Mouse (Mus musculus) heart, adult 9 months (tissue): ENCODE results near the gene Actl6a.
"Not testable (repeated sequence)": the region's sequence is repeated elsewhere in the genome, so short reads cannot be mapped to it uniquely, and the experiment has no call there.

Experiments
- DNase-seq, 2 experiments: peaks; one replicate each; pipeline ENCODE4 v3.0.0; 2022; ENCODE audit warnings: low spot score in 2 of 2

Gene Actl6a

DNA sequence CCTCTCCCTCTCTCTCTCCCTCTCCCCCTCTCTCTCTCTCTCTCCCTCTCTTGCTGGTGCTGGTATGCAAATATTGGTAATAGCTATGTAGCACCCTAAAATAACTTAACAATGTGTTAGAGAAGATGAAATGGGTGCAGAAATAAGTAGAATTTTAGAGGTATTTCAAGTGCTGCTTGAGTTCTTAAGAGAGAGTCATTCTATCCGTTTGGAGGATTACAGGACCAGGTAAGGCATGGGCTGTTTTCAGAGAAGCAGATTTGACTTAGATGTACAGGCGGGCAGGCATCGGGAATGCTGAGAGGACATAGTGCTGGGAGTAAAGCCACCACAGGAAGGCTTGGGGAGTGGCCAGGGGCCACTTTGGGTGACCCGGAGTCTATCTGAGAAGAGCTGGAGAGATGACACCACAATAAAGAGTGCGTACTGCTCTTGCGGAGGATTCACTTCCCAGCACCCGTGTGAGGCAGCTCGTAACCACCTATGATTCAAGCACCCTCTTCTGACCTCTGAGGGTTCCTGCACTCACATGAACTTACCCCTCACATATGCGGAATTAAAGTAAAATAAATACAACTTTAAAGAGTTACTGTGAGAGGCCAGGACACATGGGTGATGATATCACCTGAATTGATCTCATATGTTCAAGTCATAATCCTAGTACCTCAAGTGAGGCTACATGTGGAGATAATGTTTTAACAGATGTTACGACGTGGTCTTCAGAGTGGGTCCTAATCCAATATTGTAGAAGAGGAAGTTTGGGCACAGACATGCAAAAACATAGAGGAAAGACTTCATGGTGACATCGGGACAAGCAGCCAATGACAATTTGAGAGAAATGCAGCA lies 11.1 kb upstream of the Actl6a start:
- no peak for DNase-seq

DNA sequence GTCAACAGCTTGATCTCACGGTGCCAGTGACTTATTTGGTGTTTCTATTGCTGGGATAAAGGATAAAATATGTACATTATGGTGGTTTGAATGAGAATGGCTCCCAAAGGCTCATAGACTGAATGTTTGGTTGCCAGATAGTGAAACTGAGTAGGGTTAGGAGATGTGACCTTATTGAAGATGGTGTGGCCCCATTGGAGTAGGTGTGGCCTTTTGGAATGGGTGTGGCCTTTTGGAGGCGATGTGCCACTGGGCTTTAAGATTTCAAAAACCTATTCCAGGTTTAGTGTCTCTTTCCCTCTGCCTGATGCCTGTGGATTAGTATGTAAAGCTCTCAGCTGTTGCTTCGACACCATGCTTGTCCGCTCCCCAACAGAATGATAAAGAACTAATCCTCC lies 10.5 kb upstream of the Actl6a start:
- no peak for DNase-seq

DNA sequence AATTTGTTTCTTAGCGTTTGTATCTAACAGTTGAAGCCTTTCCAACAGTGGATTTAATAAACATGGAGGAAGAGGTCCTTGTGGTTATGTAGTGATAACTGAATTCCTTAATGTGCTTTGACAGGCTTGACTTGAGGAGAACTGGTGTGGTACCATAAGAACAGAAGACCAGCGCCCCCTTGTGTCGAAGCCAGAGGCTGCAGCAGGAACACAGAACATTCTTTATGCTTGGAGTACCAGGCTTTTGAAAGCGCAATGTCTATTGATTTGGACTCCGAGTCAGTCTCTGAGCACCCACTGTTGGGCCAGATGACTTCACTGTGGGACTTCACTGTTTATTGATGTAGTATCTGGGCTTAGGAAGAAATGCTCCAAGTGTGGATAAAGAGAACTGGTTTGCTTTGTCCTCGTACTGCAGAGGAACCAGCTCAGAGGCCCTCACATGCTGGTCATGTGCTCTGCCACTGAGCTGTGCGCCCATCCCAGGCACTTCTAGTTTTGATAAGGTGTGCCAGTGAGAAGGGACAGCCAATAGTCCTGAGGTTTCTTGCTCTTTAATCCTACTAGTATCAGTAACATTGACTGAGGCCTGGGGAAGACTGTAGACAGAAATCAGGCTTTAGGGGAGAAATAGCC lies 7.8 kb upstream of the Actl6a start:
- DNase-seq: peak; percentile 60 to 87

DNA sequence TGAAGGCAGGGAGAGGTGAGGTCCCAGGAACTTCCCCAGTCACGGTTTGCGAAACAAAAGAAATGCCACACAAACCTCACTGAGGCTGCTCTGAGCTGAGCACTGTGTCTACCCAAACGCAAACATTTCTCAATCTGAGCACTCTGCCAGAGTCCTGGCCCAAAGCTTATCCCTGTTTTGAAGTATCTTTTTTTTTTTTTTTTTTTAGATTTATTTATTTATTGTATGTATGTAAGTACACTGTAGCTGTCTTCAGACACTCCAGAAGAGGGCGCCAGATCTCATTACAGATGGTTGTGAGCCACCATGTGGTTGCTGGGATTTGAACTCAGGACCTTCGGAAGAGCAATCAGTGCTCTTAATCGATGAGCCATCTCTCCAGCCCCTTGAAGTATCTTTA lies 2.1 kb upstream of the Actl6a start:
- DNase-seq: not testable (repeated sequence)

DNA sequence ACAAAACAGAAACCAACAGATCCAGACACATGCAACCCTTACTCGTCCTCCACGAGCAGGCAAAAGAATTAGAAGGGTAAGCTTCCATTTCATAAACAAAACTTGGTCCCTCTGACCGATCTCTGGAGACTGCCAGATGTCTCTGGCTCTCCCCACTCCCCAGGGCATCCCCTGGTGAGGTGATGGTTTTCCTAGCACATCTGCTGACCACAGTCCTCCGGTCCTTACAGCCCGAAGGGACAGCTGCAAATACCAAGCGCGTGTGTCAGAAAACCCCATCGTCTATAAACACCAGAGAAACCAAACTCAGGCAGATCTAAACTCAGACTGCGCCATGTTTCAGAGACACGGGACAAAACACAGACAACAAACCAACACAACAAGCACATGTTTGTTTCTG lies 1.5 kb upstream of the Actl6a start:
- DNase-seq: not testable (repeated sequence)

DNA sequence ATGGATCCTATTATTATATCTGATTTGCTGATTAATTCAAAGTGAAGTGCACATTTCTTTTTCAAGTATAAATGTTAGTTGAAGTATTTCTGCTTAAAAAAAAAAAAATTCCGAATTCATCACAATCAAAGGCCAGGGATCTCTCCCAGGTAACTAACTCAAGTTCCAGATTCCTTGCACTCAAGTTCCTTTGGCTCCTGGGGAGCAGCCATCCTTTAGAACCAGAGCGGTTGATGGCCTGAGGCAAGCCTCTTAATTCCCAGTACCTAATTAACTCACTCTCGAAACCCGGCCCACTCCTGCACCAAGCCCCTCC lies 1.9 kb downstream of the Actl6a start:
- no peak for DNase-seq

DNA sequence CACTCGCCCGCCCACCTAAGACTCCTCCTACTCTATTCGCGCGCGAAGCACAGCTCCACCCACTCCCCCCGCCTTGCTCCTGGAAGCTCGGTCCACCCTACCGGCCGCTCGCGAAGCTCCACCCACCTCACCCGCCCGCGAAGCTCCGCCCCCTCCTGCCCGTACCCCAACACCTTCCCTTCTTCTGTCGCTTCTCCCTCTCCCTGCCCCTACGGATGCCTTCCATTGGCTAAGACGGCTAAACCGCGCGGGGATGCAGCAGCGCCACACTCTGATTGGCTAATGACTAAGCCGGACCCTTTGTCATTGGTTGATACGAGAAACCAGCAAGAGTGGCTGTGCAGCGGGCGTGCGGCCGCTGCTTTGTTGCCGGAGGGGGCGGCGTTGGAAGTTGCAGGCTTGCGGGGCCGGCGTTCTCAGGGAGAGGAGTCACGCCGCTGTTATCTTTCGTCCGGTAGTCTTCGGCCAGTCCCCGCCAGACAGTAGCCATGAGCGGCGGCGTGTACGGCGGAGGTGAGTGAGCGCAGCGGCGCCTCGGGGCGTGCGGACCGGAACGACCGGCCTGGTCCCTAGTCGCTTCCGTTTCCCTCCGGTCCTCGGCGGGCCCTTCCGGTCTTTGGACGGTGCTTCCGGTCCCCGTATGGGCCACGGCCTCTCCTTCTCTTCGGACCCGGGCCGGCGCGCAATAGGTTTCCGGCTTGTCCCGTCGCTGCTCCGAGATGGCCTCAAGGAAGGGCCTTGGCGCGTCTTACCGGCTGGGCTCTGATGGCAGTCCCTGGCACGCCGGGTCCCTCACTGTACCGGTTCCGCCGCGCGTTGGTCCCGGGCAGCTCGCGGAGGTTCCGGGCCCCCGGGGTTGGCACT lies 2.5 kb downstream of the Actl6a start:
- peak; percentile 97 to 98 for DNase-seq

DNA sequence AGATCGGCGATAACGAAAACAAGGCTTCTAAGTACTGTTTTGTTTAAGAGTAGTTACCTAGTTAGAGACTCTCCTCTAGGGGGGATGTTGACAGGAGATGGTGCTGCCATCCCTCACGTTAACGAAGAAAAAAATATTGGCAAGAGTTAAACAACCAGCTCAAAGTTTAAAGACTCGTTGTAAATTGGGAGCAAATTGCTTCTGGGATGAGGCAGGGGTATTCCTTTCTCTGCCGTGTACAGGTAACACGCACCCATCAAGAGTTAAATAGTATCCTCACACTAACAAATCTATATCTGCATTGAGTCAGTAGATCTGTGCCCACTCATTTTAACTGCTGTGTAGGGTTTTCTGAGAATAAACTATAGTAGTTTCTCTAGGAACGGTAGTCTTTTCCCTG lies 3.3 kb downstream of the Actl6a start:
- no peak for DNase-seq

DNA sequence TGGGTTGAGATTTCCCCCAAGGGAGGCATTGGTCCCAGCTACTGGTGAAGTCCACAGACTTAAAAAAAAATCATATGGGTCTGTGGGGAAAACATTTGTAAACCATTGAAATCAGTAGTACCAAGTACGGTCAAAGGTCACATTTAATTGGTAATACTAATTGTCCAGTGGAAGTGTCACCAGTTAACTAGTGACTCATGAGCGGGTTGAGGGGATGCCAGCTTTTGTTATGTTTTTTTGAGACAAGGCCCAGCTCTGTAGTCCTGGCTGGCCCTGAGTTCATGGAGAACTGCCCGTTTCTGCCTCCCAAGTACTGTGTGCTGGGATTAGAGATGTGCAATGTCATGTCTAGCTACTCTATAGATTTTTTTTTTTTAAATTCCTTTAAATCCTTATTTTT lies 7.6 kb downstream of the Actl6a start:
- no peak for DNase-seq

DNA sequence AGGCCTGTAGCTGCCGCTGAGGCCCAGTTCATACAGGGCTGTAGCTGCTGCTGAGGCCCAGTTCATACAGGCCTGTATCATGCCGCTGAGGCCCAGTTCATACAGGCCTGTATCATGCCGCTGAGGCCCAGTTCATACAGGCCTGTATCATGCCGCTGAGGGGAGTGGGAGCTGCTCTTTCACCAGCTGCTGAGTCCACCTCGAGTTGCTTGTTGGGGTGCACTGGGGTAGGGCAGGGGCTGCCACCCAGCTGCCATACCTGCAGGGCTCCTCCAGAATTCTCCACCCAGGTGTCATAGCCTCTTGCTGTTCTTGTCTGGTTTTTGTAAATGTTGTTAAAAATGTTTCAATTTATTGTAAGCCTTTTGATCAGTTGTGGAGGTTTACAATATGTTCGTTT lies 11.3 kb downstream of the Actl6a start:
- not testable (repeated sequence) for DNase-seq

DNA sequence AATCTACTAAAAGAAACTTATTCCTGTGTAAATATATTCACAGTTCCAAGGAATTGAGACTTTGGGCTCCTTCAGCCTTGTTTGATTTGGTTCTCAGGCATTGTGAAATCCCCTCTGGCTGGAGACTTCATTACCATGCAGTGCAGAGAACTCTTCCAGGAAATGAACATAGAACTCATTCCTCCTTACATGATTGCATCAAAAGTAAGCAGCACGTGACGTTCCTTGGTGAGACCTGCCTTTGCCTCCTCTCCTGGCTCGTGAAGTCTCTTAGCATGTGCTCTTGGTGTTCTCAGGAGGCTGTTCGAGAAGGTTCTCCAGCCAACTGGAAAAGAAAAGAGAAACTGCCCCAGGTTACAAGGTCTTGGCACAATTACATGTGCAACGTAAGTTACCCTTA lies 12.2 kb downstream of the Actl6a start:
- DNase-seq: no peak

DNA sequence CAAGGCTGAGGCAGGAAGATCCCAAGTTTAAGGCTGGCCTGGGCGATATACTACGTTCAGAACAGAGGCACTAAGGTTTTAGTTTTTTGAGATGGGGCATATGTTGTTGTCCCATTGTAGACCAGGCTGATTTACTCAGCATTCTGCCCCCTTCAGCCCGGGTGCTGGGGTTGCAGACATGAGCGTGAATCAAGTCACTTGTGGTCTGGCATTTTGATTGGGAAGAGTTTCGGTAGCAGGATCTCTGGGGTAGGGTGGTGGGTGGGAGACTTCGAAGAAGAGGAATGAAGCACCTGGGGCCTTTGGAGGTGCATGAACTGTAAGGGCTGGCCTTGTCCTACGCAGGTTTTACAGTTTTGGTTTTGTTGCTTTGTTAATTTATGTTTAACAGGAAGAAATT lies 18.1 kb downstream of the Actl6a start:
- no peak for DNase-seq

DNA sequence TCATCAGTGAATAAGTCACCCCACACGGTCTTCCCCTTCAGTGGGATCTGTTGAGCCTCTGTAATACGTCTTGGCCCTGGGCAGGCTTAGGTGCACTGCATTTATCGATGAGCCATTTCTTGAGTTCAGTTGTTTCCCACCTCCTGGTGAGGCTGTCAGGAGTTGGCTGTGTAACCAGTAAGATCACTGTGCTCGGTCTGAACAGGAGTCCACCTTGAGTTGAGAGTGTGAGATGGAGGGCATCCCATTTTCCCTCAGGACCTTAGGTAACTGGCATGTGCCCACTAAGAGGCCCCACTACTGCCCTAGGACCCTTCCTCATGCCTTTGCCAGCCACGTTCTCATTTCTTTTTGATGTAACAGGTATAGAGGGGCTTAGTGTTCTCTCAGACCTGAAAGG lies 19.9 kb downstream of the Actl6a start:
- DNase-seq: no peak

DNA sequence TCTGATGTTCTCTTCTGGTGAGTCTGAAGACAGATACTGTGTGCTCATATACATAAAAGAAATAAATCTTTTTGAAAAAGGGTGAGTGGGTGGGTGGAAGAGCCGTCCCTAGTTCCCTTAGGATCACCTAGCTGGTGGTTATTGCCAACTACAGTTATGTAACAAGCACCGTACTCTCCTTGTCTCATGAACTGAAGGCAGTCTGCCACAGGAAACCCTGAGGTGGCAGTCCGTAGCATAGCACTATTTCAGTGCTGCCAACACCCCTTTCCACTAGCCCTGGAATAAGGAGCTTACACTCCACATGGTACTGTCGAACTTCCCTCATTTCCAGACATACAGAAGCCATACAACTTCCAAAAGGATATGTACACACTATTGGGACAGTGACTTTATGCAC lies 21.8 kb downstream of the Actl6a start:
- no peak for DNase-seq

DNA sequence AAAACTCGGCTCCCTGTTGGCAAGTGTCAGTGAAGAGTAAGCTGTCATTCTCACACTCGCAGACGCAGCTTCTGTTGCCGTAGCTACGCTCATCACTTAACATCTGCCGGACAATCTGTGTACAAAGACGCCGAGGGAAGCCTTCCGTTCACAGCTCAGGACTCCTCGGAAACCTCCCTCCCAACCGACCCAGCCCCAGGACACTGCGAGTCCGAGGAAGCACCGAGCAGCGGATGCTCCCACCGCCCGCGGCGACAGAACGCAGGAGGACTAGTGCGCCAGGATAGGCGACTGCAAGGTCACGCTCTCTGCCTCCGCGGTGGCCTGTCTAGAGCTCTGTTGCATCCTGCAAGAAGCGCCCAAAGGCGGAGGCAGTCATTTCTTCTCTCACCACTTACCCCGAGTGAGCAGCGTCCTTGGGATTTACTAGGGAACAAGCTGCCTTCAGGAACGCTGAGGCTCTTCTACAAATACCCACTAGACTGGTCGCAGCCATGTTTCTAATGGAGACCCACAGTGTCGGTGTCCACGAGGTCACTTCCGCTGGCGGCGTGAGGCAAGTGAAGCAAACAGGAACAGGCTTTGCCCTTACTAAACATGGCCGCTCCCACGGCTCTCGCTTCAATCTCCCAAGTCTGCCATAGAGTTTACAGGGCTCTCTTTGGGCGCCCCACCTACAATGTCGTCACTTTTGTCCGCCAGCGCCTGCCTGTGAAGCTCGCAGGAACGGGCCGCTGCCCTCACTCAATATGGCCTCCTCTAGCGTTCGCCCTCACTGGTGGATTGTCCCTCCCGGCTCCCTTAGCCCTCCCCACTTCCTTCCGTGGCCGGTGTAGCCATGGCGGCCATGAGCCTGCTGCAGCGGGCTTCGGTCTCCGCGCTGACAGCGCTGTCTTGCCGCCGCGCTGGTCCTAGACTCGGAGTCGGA lies 30.4 kb downstream of the Actl6a start, which contains the start of gene Ndufb5:
Ndufb5 (plus strand) TSS at position 747 of the 928 bp plus-strand sequence.
- peak; percentile 98 to 100 for DNase-seq

DNA sequence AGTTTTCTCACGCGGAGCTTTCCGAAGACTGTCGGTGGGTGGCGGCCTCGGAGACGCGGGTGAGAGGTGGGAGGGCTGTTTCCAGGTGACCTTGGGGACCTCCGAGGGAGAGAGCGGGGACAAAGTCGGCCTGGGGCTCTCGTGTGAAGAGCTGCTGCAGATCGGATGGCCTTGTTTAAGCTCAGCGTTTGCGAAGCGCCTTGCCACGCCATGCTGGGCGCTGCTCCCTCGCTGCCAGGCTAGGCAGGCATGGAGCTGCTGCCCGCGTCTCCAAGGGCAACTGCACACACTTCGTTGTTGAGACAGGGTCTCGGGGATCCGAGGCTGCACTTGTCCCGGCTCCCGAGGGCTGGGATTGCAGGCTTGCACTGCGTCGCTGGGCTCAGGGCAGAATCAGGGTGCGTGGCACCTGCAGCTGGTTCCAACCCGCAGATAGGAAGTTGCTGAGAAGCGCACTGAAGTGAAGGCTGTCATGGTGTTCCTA lies 31.1 kb downstream of the Actl6a start, which contains the start of gene Mrpl47:
Mrpl47 (minus strand) TSS at position 434 of the 484 bp plus-strand sequence.
- no peak for DNase-seq

DNA sequence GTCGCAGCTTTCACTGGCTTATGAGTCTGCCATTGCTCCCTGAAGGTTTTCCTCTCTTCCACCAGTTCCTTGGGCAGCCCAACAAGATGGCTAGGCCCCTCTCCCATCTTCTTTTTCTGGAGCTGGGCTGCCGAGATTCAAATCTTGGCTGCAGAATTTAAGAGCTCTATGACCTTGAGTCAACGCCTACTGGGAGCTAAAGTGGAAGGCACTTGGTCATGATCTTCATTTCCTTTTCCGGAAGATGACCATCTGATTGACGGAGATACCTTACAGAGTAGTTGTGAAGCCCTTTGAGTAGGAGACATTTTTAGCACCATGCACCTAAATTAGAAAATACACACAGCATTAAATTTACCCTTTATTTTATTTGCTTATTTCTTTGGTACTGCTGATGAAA lies 32.5 kb downstream of the Actl6a start:
- no peak for DNase-seq

DNA sequence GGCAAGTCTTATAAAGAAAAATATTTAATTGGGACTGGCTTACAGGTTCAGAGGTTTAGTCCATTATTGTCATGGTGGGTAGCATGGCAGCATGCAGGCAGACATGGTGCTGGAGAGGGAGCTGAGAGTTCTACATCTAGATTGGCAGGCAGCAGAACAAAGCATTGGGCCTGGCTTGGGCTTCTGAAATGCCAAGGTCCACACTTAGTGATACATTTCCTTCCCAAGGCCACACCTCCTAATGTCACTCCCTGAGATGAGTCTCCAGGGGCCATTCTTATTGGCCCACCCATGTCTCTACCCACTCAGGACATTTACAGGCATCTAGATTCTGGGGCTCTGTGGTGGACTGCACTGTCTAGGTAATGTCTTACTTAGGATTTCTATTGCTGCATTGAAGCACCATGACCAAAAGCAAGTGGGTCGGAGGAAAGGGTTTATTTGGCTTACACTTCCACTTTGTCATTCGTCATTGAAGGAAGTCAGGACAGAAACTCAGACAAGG lies 36.2 kb downstream of the Actl6a start:
- DNase-seq: no peak

DNA sequence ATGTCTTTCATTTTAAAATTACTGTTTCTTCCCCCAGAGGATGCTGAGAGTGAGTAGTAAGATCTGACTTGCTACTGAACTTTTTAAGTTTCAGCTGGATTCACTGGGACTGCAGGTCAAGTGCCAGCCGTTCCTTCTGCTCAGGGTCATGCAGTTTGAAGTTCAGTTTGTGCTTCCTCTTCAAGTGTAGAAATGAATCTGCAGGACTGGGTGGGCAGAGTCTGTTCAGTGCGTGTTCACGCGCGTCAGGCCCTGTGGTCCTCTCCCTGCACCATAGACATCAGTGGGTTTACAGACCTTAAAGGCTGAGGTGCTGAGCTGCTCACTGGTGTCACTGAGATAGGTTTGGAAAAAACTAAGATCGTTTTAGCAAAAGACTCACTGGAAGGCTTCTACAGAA lies 38.9 kb downstream of the Actl6a start:
- no peak for DNase-seq

DNA sequence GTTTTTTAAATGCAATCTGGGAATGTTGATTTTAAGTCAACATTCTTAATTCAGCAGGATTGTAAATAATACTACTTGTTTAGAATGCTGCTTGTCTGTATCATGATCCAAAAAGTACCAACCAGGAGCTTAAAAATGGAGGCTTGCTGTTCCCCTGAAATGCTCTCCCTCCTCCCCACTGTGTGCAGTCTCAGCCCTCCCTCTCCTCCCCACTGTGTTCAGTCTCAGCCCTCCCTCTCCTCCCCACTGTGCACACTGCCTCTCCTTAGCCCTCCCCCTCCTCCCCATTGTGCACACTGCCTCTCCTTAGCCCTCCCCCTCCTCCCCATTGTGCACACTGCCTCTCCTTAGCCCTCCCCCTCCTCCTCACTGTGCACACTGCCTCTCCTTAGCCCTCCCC lies 39.3 kb downstream of the Actl6a start:
- DNase-seq: not testable (repeated sequence)

DNA sequence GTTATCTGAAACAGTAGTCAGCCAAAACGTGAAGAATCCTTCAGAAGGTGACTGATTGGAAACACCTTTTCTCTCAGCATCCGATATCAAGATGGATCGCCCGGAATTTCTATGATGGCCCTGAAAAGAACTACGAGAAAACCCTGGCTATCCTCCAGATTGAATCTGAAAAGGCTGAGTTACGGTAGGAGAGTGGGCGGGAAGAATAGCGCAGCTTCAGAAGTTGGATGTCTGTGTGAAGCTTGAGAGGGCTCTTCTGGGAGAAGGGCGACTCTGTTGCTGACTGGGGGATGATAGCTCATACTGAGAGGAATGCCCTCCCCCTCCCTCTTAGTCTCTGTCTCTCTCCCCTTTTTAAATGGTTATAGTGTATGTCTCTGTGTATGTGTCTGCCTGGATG lies 42.3 kb downstream of the Actl6a start:
- no peak for DNase-seq
